Mouse (Mus musculus) embryonic facial prominence, embryonic 11.5 days (tissue): ENCODE data around the gene Tex21. TPM values are rescaled to one million over a fixed set of nuclear protein-coding genes. Genes with fewer than 3 reads are reported as not detected.

Experiments used
- ATAC-seq: fragments of 200-750 bp; cut with Nextera tagmentation; replicated peaks from 2 replicates; pipeline ENCODE4 v1.8.0; 2017; ENCODE audit warnings: low read depth; ENCODE audit not compliant: insufficient number of reproducible peaks, low FRiP score, low TSS enrichment
- DNase-seq: peaks from one replicate; pipeline ENCODE4 v3.0.0-alpha.2; 2015; ENCODE audit warnings: low spot score
- H3K27ac ChIP-seq: fragments of 300-500 bp; sonication (generic); replicated peaks from 2 replicates; pipeline ENCODE4 v1.5.1; 2014; ENCODE audit warnings: mild to moderate bottlenecking, low read depth, low read length, control low read depth
- H3K27me3 ChIP-seq: fragments of 300-500 bp; sonication (generic); 2 replicates; pipeline ENCODE4 v1.6.1; 2014; ENCODE audit warnings: mild to moderate bottlenecking, low read length, moderate library complexity, mixed read lengths; ENCODE audit not compliant: control insufficient read depth, insufficient read depth
- H3K36me3 ChIP-seq: fragments of 300-500 bp; sonication (generic); replicated peaks from 2 replicates; pipeline ENCODE4 v1.6.1; 2014; ENCODE audit warnings: low read depth, mild to moderate bottlenecking, low read length, moderate library complexity, mixed read lengths; ENCODE audit not compliant: control insufficient read depth, insufficient read depth
- H3K4me1 ChIP-seq: fragments of 300-500 bp; sonication (generic); 2 replicates; pipeline ENCODE4 v1.6.1; 2014; ENCODE audit warnings: low read length, mixed read lengths; ENCODE audit not compliant: control insufficient read depth, insufficient read depth
- H3K4me2 ChIP-seq: fragments of 300-500 bp; sonication (generic); 2 replicates; pipeline ENCODE4 v1.6.1; 2014; ENCODE audit warnings: low read depth, mild to moderate bottlenecking, control low read depth, low read length, moderate library complexity
- H3K4me3 ChIP-seq: fragments of 300-500 bp; sonication (generic); 2 replicates; pipeline ENCODE4 v1.5.1; 2014; ENCODE audit warnings: low read depth, low read length, control low read depth
- H3K9ac ChIP-seq: fragments of 300-500 bp; sonication (generic); replicated peaks from 2 replicates; pipeline ENCODE4 v1.6.1; 2014; ENCODE audit warnings: mild to moderate bottlenecking, control low read depth, low read length
- H3K9me3 ChIP-seq: fragments of 300-500 bp; sonication (generic); replicated peaks from 2 replicates; pipeline ENCODE4 v1.6.1; 2016; ENCODE audit warnings: mild to moderate bottlenecking, low read length, inconsistent platforms, mixed read lengths; ENCODE audit not compliant: control insufficient read depth
- WGBS: fragments of 180-500 bp; shearing (Covaris S2); extraction: QIAGEN DNeasy Blood & Tissue Kit; methylation state at CpG from one replicate; pipeline ENCODE4 v1.1.7; 2014; 5-methylcytosine and 5-hydroxymethylcytosine counted together
- polyA plus RNA-seq: library from polyadenylated mRNA; unstranded; fragments of >200 nt; fragmentation: Nextera tagmentation; extraction: Ambion mirVana; gene quantifications from 2 replicates; pipeline ENCODE4 v1.2.1, GENCODE M21; 2014

The Tex21 gene
- polyA plus RNA-seq, 1 experiment from 2014 or later = not detected

- Histone ChIP-seq H3K27me3 (no peaks in the 10 kb centered on the region), H3K27ac (no peak overlapping the region), H3K4me2 (no peak overlapping the region), H3K9me3 (no peaks in the 10 kb centered on the region), H3K36me3 (no peaks in the 10 kb centered on the region), H3K4me1 (no peaks in the 10 kb centered on the region), H3K4me3 (no peak overlapping the region), H3K9ac (no peak overlapping the region)
- ATAC-seq (no peak), DNase-seq (no peak)
- 91% methylated on average over 5 of the region's 5 CpGs for WGBS
Measured at GRCm38 (mm10) chr12:76209429-76209974, 37.0 kb downstream of the Tex21 start.

GRCm38 (mm10) chr12:76200326-76200725, 46.2 kb downstream of the Tex21 start:
- DNase-seq = no peak
- no peaks in the 10 kb centered on the region for H3K9me3 ChIP-seq
- no peaks in the 10 kb centered on the region for H3K36me3 ChIP-seq
- WGBS = 62% methylated on average over 4 of the region's 4 CpGs
- H3K27me3 ChIP-seq = no peaks in the 10 kb centered on the region
- H3K9ac ChIP-seq = no peak overlapping the region
- no peaks in the 10 kb centered on the region for H3K4me1 ChIP-seq
- no peak overlapping the region for H3K27ac ChIP-seq
- no peak for ATAC-seq
- H3K4me2 ChIP-seq = no peak overlapping the region
- H3K4me3 ChIP-seq = no peak overlapping the region

DNA sequence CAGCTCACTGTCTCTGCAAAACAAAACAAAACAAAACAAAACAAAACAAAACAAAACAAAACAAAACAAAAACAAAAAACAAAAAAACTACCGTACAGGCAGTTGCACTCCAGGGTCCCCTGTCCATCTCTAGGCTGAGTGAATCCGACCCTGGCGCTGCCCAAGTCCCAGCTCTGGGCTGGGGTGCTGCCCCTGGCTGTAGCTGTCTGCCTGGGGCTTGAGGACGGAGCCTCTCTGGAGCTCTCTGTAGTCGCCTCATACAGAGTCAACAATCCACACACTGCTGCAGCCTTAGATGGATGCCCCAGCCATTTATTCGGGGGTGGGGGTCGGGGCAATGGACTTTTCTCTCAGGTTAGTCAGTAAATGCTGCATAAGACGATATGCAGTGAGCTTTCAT, 49.5 kb downstream of the Tex21 start:
- no peak overlapping the region for H3K4me3 ChIP-seq
- no peaks in the 10 kb centered on the region for H3K27me3 ChIP-seq
- H3K4me2 ChIP-seq = peak overlapping the region; percentile 62; the same call in 1 of the 2 replicates
- DNase-seq (no peak), ATAC-seq (0 out of 2 replicates have a peak, but pooled peaks have one; percentile 57)
- H3K36me3 ChIP-seq = no peaks in the 10 kb centered on the region
- no peaks in the 10 kb centered on the region for H3K4me1 ChIP-seq
- no peak overlapping the region for H3K27ac ChIP-seq
- H3K9ac ChIP-seq = peak overlapping the region; percentile 55
- WGBS = 43% methylated on average over 8 of the region's 8 CpGs
- no peaks in the 10 kb centered on the region for H3K9me3 ChIP-seq

DNA sequence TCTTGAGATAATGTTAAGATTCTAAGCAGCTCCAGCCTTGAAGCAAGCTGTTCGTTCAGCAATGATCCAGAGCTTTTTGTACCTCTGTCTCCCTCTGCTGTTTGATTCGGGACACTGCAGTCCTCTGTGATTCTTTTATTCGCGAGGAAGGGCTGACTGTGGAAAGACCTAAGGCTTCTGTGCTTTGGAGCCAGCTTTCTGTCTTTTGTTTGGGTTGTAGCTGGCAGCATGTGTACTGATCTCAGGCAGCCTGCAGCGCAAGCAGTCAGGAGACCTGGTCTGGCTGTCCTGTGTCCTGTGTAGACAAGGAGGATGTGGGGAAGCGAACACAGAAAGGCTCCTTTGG, 49.9 kb downstream of the Tex21 start:
- WGBS = 7% methylated on average over 6 of the region's 6 CpGs
- H3K4me2 ChIP-seq = peak overlapping the region; percentile 62
- no peaks in the 10 kb centered on the region for H3K4me1 ChIP-seq
- H3K9ac ChIP-seq = peak overlapping the region; percentile 55
- no peaks in the 10 kb centered on the region for H3K9me3 ChIP-seq
- H3K27ac ChIP-seq = no peak overlapping the region
- H3K36me3 ChIP-seq = no peaks in the 10 kb centered on the region
- peak overlapping the region; percentile 24; the same call in 1 of the 2 replicates for H3K4me3 ChIP-seq
- peak; percentile 90 for DNase-seq
- H3K27me3 ChIP-seq = no peaks in the 10 kb centered on the region
- peak; percentile 72 for ATAC-seq

- Histone ChIP-seq H3K36me3 (no peaks in the 10 kb centered on the region), H3K4me2 (peak overlapping the region; percentile 62), H3K4me1 (no peaks in the 10 kb centered on the region), H3K9me3 (no peaks in the 10 kb centered on the region), H3K9ac (0 out of 2 replicates have a peak overlapping the region, but pooled peaks have one; percentile 5), H3K27ac (no peak overlapping the region), H3K4me3 (peak overlapping the region; percentile 24), H3K27me3 (no peaks in the 10 kb centered on the region)
- DNase-seq = peak; percentile 89
- WGBS = under 1% methylated on average over 22 of the region's 22 CpGs
- peak; percentile 90 for ATAC-seq
Measured at GRCm38 (mm10) chr12:76195912-76196708, 50.4 kb downstream of the Tex21 start.

DNA sequence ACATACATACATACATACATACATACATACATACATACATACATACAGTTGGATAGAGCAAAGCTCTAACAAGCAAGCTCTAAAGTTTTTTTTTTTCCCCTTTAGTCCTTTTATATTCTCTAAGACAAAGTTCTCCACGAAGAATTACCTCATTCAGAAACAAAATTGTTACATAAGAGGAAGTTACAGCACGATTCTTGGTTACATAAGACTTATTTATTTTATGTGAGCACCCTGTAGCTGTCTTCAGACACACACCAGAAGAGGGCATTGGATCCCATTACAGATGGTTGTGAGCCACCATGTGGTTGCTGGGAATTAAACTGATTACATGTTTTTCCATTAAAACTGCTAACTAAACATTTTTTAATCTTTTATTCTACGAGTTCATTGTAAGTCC, 52.0 kb downstream of the Tex21 start:
- H3K4me2 ChIP-seq = no peak overlapping the region
- H3K9ac ChIP-seq = no peak overlapping the region
- no peaks in the 10 kb centered on the region for H3K27me3 ChIP-seq
- no peaks in the 10 kb centered on the region for H3K4me1 ChIP-seq
- DNase-seq = no peak
- H3K9me3 ChIP-seq = no peaks in the 10 kb centered on the region
- H3K36me3 ChIP-seq = no peaks in the 10 kb centered on the region
- no peak overlapping the region for H3K4me3 ChIP-seq
- no peak for ATAC-seq
- 75% methylated on average over 3 of the region's 3 CpGs for WGBS
- H3K27ac ChIP-seq = no peak overlapping the region

GRCm38 (mm10) chr12:76190940-76191339, 55.6 kb downstream of the Tex21 start:
- H3K4me3 ChIP-seq = no peak overlapping the region
- H3K9ac ChIP-seq = no peak overlapping the region
- no peaks in the 10 kb centered on the region for H3K27me3 ChIP-seq
- ATAC-seq (no peak), DNase-seq (peak; percentile 87)
- 53% methylated on average over 11 of the region's 11 CpGs for WGBS
- no peak overlapping the region for H3K4me2 ChIP-seq
- H3K4me1 ChIP-seq = no peaks in the 10 kb centered on the region
- no peak overlapping the region for H3K27ac ChIP-seq
- H3K36me3 ChIP-seq = no peaks in the 10 kb centered on the region
- H3K9me3 ChIP-seq = no peaks in the 10 kb centered on the region

DNA sequence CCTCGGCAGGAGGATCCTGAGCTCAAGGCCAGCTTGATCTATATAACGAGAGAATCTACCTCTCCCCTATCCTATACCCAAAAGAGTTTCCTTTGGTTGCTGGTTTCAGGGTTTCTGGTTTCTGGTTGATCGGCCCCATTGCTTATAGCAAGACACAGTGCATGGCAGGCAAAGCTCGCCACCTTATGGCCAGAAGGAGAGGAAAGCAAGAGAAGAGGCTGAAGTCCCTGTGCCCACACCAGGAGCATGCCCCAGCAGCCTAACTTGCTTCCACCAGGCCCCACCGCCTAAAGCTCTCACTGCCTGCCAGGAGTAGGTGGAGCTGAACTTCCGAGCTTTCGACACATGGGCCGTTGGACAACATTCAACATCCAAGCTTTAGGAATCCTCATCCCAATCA, 58.7 kb downstream of the Tex21 start:
- no peak overlapping the region for H3K4me2 ChIP-seq
- no peaks in the 10 kb centered on the region for H3K27me3 ChIP-seq
- no peaks in the 10 kb centered on the region for H3K9me3 ChIP-seq
- no peak overlapping the region for H3K27ac ChIP-seq
- H3K36me3 ChIP-seq = no peaks in the 10 kb centered on the region
- no peak overlapping the region for H3K9ac ChIP-seq
- no peaks in the 10 kb centered on the region for H3K4me1 ChIP-seq
- no peak for ATAC-seq
- DNase-seq = peak; percentile 48
- WGBS = 45% methylated on average over 8 of the region's 8 CpGs
- no peak overlapping the region for H3K4me3 ChIP-seq
